ENCODE assay signal across 9 mouse cellular contexts in the genomic region with DNA sequence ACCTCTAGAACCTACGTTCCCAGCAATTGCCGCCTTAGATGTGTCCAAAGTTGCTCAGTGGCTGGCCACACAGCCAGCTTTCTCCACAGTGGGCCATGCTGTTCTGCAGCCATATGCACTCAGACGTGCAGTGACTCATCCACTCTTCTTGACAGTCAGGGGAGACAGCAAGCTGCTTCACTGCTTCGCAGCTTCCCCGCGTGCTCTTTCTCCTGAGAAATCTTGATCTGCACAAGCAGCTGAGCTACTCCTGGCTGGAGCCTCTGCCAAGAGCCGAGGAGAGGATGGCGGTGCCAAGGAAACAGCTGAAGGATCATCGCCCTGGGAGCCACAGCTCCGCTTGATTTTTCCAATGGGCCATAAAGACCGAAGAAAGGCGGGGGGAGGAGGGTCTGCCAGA.
A peak's percentile ranks its signal among the peaks of the same experiment; 100 is the strongest.
DNase-seq lines count a peak whose midpoint lies in the region; ATAC-seq and TF ChIP-seq lines count a peak whose summit lies in the region.
"Had no signal": no experiment of that assay in that cellular context is flagged by ENCODE, and none has a peak within 500 bp of the region (broad histone marks: within the 10 kb centered on the region; RNA-seq: fewer than 3 reads in every experiment).

No protein-coding gene starts in this region.

- no peak for TF ChIP-seq CTCF in stomach, postnatal 0 days (IDR thresholded peaks at IDR 0.05; ENCODE audit: low read depth)
- no peak for TF ChIP-seq CTCF in intestine, postnatal 0 days (IDR thresholded peaks at IDR 0.05; ENCODE audit: low read depth)

- DNase-seq in cerebellum, postnatal 10 days, result peak; percentile 76 to 88
- DNase-seq in ovary, postnatal 36 days (ENCODE audit: low spot score), result peak; percentile 39
- no peak for DNase-seq in ovary, postnatal 10 days (ENCODE audit: low spot score)
- peak; percentile 65 to 77 for DNase-seq in left cerebral cortex, adult 9 months (ENCODE audit: low spot score in 2 of 2)
- no peak for DNase-seq in stomach, postnatal 0 days (ENCODE audit: low spot score)
- no peak for DNase-seq in lung, postnatal 4 days

- no peak overlapping the region for H3K9ac ChIP-seq in stomach, postnatal 0 days (ENCODE audit: low read length)
- no peak overlapping the region for H3K9ac ChIP-seq in intestine, postnatal 0 days (ENCODE audit: low read depth, low read length)

- ATAC-seq in cerebellum, adult (ENCODE audit: insufficient number of reproducible peaks, low FRiP score, low TSS enrichment), result no peak
- ATAC-seq in stomach, postnatal 0 days (ENCODE audit: low FRiP score, low TSS enrichment), result peak; percentile 51; the same call in 1 of the 2 replicates
- ATAC-seq in intestine, postnatal 0 days, result no peak

- no peaks in the 10 kb centered on the region for H3K36me3 ChIP-seq in stomach, postnatal 0 days (ENCODE audit: control insufficient read depth, insufficient read depth, low read length)
- H3K36me3 ChIP-seq in intestine, postnatal 0 days (ENCODE audit: control insufficient read depth, insufficient read depth), result no peaks in the 10 kb centered on the region

- H3K4me3 ChIP-seq in stomach, postnatal 0 days (ENCODE audit: low read depth, low read length), result no peak overlapping the region
- H3K4me3 ChIP-seq in intestine, postnatal 0 days (ENCODE audit: low read depth, low read length), result no peak overlapping the region
- H3K4me3 ChIP-seq: megakaryocyte, embryonic 14.5 days had no signal

- H3K4me1 ChIP-seq in stomach, postnatal 0 days (replicated peaks; ENCODE audit: control insufficient read depth, insufficient read depth), result no peaks in the 10 kb centered on the region; the same call in none of the 2 replicates
- H3K4me1 ChIP-seq in intestine, postnatal 0 days (replicated peaks; ENCODE audit: control insufficient read depth, insufficient read depth, low read length), result no peaks in the 10 kb centered on the region
- H3K4me1 ChIP-seq: megakaryocyte, embryonic 14.5 days had no signal

- no peaks in the 10 kb centered on the region for H3K9me3 ChIP-seq in stomach, postnatal 0 days (ENCODE audit: control insufficient read depth, low read length)
- no peaks in the 10 kb centered on the region for H3K9me3 ChIP-seq in intestine, postnatal 0 days (ENCODE audit: control insufficient read depth)

- WGBS in stomach, postnatal 0 days, result 33% methylated on average over 12 of the region's 12 CpGs
- 57% methylated on average over 12 of the region's 12 CpGs for WGBS in intestine, postnatal 0 days

- no peak for TF ChIP-seq EP300 in stomach, postnatal 0 days (optimal IDR thresholded peaks at IDR 0.05)

- no peak overlapping the region for H3K4me2 ChIP-seq in stomach, postnatal 0 days (replicated peaks; ENCODE audit: low read depth)
- no peak overlapping the region for H3K4me2 ChIP-seq in intestine, postnatal 0 days (replicated peaks; ENCODE audit: low read depth)

- H3K27me3 ChIP-seq in stomach, postnatal 0 days (ENCODE audit: control insufficient read depth, insufficient read depth, low read length), result no peaks in the 10 kb centered on the region
- H3K27me3 ChIP-seq in intestine, postnatal 0 days (replicated peaks; ENCODE audit: control insufficient read depth, insufficient read depth, low read length), result peaks cover 16% of the 10 kb centered on the region; the same call in 1 of the 2 replicates

- H3K27ac ChIP-seq in stomach, postnatal 0 days (replicated peaks), result peak overlapping the region; percentile 1
- H3K27ac ChIP-seq in intestine, postnatal 0 days (ENCODE audit: low read depth, low read length), result no peak overlapping the region

Comparison
In these comparisons a context has a peak if more than half of its experiments do, and no peak if none do; other contexts are left out.
1. DNase-seq: peak in cerebellum, postnatal 10 days (2 of 2), ovary, postnatal 36 days (single experiment) and left cerebral cortex, adult 9 months (2 of 2); none in ovary, postnatal 10 days (single experiment), stomach, postnatal 0 days (single experiment) and lung, postnatal 4 days (0 of 2).